Mouse (Mus musculus) thymus, adult 2 months (tissue): Measurements from ENCODE around the gene Rptor. TPM values are rescaled to one million over a fixed set of nuclear protein-coding genes. Genes with fewer than 3 reads are reported as not detected.

ENCODE experiments used
- DNase-seq: peaks from one replicate; pipeline ENCODE4 v3.0.0; 2021
- H3K27ac ChIP-seq: fragments of 200-500 bp; 2 replicates; pipeline ENCODE4 v1.5.1; 2012; ENCODE audit warnings: low read length, control low read depth; ENCODE audit not compliant: control insufficient read depth, insufficient read depth
- H3K27me3 ChIP-seq: fragments of 200-500 bp; 2 replicates; pipeline ENCODE4 v1.6.1; 2012; ENCODE audit warnings: mild to moderate bottlenecking, low read length, moderate library complexity, mixed read lengths; ENCODE audit not compliant: control insufficient read depth, insufficient read depth
- H3K36me3 ChIP-seq: fragments of 200-500 bp; 2 replicates; pipeline ENCODE4 v1.6.1; 2012; ENCODE audit warnings: mild to moderate bottlenecking, low read length, moderate library complexity; ENCODE audit not compliant: control insufficient read depth, insufficient read depth
- H3K4me1 ChIP-seq: fragments of 200-500 bp; replicated peaks from 2 replicates; pipeline ENCODE4 v1.6.1; 2012; ENCODE audit warnings: low read length; ENCODE audit not compliant: control insufficient read depth, insufficient read depth
- H3K4me3 ChIP-seq: fragments of 200-500 bp; 2 replicates; pipeline ENCODE4 v1.5.1; 2012; ENCODE audit warnings: mild to moderate bottlenecking, low read length, control low read depth, moderate library complexity; ENCODE audit not compliant: control insufficient read depth, insufficient read depth
- CTCF ChIP-seq: fragments of 200-500 bp; IDR thresholded peaks from 2 replicates; pipeline ENCODE4 v1.5.1; 2012; ENCODE audit warnings: mild to moderate bottlenecking, control low read depth, low read length, moderate library complexity, borderline replicate concordance; ENCODE audit not compliant: control insufficient read depth, poor library complexity, insufficient read depth; ENCODE audit errors: extremely low read depth
- POLR2A ChIP-seq: fragments of 200-500 bp; IDR thresholded peaks from 2 replicates; pipeline ENCODE4 v1.6.1; 2012; ENCODE audit warnings: mild to moderate bottlenecking, low read length, control low read depth, moderate library complexity; ENCODE audit not compliant: control insufficient read depth, poor library complexity, insufficient read depth; ENCODE audit errors: extremely low read depth
- WGBS: fragments of 180-500 bp; shearing (Covaris S2); methylation state at CpG from one replicate; pipeline ENCODE4 v1.1.7; 2018; 5-methylcytosine and 5-hydroxymethylcytosine counted together
- polyA plus RNA-seq: library from polyadenylated mRNA; depleted of rRNA; stranded (reverse); fragments of >200 nt; gene quantifications from 2 replicates; pipeline ENCODE4 v1.2.3, GENCODE M21; 2012

Rptor gene
- polyA plus RNA-seq, 1 experiment = 58.7 TPM

GRCm38 (mm10) chr11:119796846-119797245, 194.1 kb downstream of the Rptor start:
- WGBS = 90% methylated on average over 7 of the region's 7 CpGs

GRCm38 (mm10) chr11:119799536-119799935, 196.8 kb downstream of the Rptor start:
- H3K27me3 ChIP-seq = no peaks in the 10 kb centered on the region
- no peak overlapping the region for H3K27ac ChIP-seq
- no peaks in the 10 kb centered on the region for H3K36me3 ChIP-seq
- TF ChIP-seq CTCF (no peak), POLR2A (no peak)
- peaks cover 48% of the 10 kb centered on the region for H3K4me1 ChIP-seq
- WGBS = 55% methylated on average over 2 of the region's 2 CpGs
- no peak overlapping the region for H3K4me3 ChIP-seq
- DNase-seq = no peak

More at GRCm38 (mm10) chr11:119796846-119797245, 194.1 kb downstream of the Rptor start:
- TF ChIP-seq POLR2A (no peak), CTCF (no peak)
- H3K4me1 ChIP-seq = peaks cover 31% of the 10 kb centered on the region
- DNase-seq = no peak
- H3K27ac ChIP-seq = peak overlapping the region; percentile 48; the same call in 1 of the 2 replicates
- no peak overlapping the region for H3K4me3 ChIP-seq
- H3K36me3 ChIP-seq = no peaks in the 10 kb centered on the region
- H3K27me3 ChIP-seq = no peaks in the 10 kb centered on the region

DNA sequence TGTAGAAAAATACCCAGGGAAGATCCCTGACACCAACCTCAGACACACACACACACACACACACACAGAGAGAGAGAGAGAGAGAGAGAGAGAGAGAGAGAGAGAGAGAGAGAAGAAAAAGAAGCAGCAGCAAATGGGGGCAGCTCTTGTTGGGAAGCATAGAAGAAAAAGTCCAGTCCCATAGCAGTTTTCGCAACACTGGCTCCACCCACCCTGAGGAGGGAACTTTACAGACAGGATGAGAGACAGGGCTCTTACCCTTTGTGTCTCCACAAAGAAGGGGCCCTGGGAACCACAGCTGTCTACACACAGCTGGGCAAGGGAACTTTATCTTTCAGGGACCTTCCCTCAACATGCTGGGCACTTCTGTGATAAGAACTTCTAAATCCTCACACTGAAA, 199.2 kb downstream of the Rptor start:
- peak overlapping the region; percentile 44; the same call in 1 of the 2 replicates for H3K27ac ChIP-seq
- TF ChIP-seq CTCF (no peak), POLR2A (no peak)
- no peaks in the 10 kb centered on the region for H3K36me3 ChIP-seq
- no peak overlapping the region for H3K4me3 ChIP-seq
- peak; percentile 46 for DNase-seq
- 46% methylated on average over 1 of the region's 1 CpGs for WGBS
- no peaks in the 10 kb centered on the region for H3K27me3 ChIP-seq
- peaks cover 32% of the 10 kb centered on the region for H3K4me1 ChIP-seq

GRCm38 (mm10) chr11:119802947-119803346, 200.2 kb downstream of the Rptor start:
- TF ChIP-seq POLR2A = no peak
- TF ChIP-seq CTCF = no peak
- DNase-seq = no peak
- no peaks in the 10 kb centered on the region for H3K27me3 ChIP-seq
- H3K27ac ChIP-seq = no peak overlapping the region
- no peak overlapping the region for H3K4me3 ChIP-seq
- no peaks in the 10 kb centered on the region for H3K36me3 ChIP-seq
- 93% methylated on average over 7 of the region's 7 CpGs for WGBS
- H3K4me1 ChIP-seq = peaks cover 28% of the 10 kb centered on the region

DNA sequence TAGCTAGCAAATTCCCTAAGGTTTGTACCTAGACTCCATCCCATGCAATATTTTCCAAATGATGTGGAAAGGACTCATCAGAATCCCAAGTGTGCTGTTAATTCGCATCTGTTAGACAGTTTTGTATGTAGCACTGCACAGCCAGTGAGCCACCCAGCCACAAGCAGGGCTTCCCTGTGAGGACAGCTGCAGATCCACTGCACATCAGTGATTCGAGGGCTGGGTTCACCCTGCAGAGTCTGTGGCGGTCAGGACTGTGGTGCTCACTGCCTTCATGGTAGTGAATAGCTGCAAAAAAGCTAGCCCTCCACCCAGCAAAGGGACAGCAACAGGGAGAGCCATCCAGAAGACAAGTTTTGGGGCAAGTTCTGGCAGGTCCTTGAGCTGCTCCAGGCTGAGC, 201.7 kb downstream of the Rptor start:
- no peaks in the 10 kb centered on the region for H3K36me3 ChIP-seq
- peaks cover 26% of the 10 kb centered on the region for H3K4me1 ChIP-seq
- 98% methylated on average over 3 of the region's 3 CpGs for WGBS
- no peak for DNase-seq
- TF ChIP-seq CTCF (no peak), POLR2A (no peak)
- no peak overlapping the region for H3K4me3 ChIP-seq
- H3K27me3 ChIP-seq = no peaks in the 10 kb centered on the region
- no peak overlapping the region for H3K27ac ChIP-seq

DNA sequence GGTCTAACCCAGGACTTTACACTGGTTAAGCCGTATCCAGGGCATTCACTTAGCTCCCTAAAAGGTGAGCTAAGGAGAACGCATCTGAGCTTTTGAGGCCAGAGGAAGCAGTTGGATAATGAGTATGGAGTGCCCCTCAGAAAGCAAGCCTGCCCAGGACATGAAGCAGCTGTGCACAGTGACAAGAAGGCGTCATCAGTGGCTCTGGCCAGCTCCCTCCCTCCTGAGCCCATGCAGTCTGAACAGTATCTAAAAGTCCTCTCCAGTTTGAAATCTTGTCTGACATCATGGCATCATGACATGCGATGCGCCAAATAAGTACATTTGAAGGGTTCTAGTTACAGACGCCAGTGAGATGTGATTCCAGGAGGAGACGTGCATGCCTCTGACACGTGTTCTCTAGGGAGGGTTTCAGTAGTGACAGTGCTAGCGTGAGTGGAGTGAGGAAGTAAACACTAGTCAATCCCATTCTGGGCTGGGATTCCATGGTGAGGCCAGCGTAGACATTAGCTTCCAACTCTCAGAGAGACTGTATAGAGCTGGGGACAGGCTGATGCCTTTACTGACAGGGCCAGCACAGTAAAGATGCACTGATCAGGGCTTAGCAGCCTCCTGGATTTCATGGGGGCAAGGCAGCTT, 202.5 kb downstream of the Rptor start:
- H3K27me3 ChIP-seq = no peaks in the 10 kb centered on the region
- H3K4me3 ChIP-seq = no peak overlapping the region
- H3K27ac ChIP-seq = no peak overlapping the region
- 95% methylated on average over 10 of the region's 10 CpGs for WGBS
- H3K4me1 ChIP-seq = peaks cover 23% of the 10 kb centered on the region
- no peak for DNase-seq
- TF ChIP-seq CTCF = no peak
- no peak for TF ChIP-seq POLR2A
- H3K36me3 ChIP-seq = no peaks in the 10 kb centered on the region

- no peak overlapping the region for H3K27ac ChIP-seq
- no peak for DNase-seq
- H3K4me1 ChIP-seq = peaks cover 29% of the 10 kb centered on the region
- H3K36me3 ChIP-seq = no peaks in the 10 kb centered on the region
- no peak overlapping the region for H3K4me3 ChIP-seq
- no peaks in the 10 kb centered on the region for H3K27me3 ChIP-seq
- WGBS = 92% methylated on average over 8 of the region's 8 CpGs
- TF ChIP-seq CTCF (no peak), POLR2A (no peak)
These were observed 203.8 kb downstream of the Rptor start for GRCm38 (mm10) chr11:119806539-119806938.
